Mouse (Mus musculus) spleen, postnatal 36 days (tissue): ENCODE measurements around the gene Slc38a1.
A peak's percentile ranks its signal among the peaks of the same experiment; 100 is the strongest.

Experiments used
- DNase-seq, 2 experiments: peaks; one replicate each; pipeline ENCODE4 v3.0.0; 2022; ENCODE audit warnings: low spot score in 2 of 2, mixed read lengths in 1 of 2

The Slc38a1 gene

GRCm38 (mm10) chr15:96617555-96617954 is 25.2 kb downstream of the Slc38a1 start:
- DNase-seq: no peak

GRCm38 (mm10) chr15:96608671-96609070 is 34.0 kb downstream of the Slc38a1 start:
- DNase-seq: no peak

- DNase-seq: no peak
Observed at GRCm38 (mm10) chr15:96607422-96607821, 35.3 kb downstream of the Slc38a1 start.

- DNase-seq: peak in 1 of 2 experiments; percentile 20
Observed at GRCm38 (mm10) chr15:96604282-96604681, 38.4 kb downstream of the Slc38a1 start.

GRCm38 (mm10) chr15:96602043-96602442 is 40.7 kb downstream of the Slc38a1 start:
- no peak for DNase-seq

GRCm38 (mm10) chr15:96599852-96600781 is 42.6 kb downstream of the Slc38a1 start:
- DNase-seq: no peak

GRCm38 (mm10) chr15:96598888-96599578 is 43.7 kb downstream of the Slc38a1 start:
- peak; percentile 89 to 93 for DNase-seq

GRCm38 (mm10) chr15:96597116-96597515 is 45.6 kb downstream of the Slc38a1 start:
- no peak for DNase-seq

GRCm38 (mm10) chr15:96594316-96594715 is 48.4 kb downstream of the Slc38a1 start:
- DNase-seq: peak; percentile 55 to 57

- peak; percentile 37 to 40 for DNase-seq
Observed at GRCm38 (mm10) chr15:96593866-96594265, 48.8 kb downstream of the Slc38a1 start.

- DNase-seq: peak; percentile 32 to 33
Observed at GRCm38 (mm10) chr15:96593457-96593856, 49.3 kb downstream of the Slc38a1 start.

GRCm38 (mm10) chr15:96592976-96593375 is 49.7 kb downstream of the Slc38a1 start:
- DNase-seq: peak; percentile 34 to 37

GRCm38 (mm10) chr15:96591876-96592417 is 50.8 kb downstream of the Slc38a1 start:
- DNase-seq: no peak

- DNase-seq: no peak
Observed at GRCm38 (mm10) chr15:96588996-96589657, 53.6 kb downstream of the Slc38a1 start.

- no peak for DNase-seq
Observed at GRCm38 (mm10) chr15:96587998-96588397, 54.7 kb downstream of the Slc38a1 start.

GRCm38 (mm10) chr15:96583371-96584008 is 59.2 kb downstream of the Slc38a1 start:
- peak; percentile 73 to 74 for DNase-seq

- no peak for DNase-seq
Observed at GRCm38 (mm10) chr15:96576998-96577397, 65.7 kb downstream of the Slc38a1 start.

GRCm38 (mm10) chr15:96568983-96569363 is 73.7 kb downstream of the Slc38a1 start:
- DNase-seq: no peak

GRCm38 (mm10) chr15:96568271-96568982 is 74.3 kb downstream of the Slc38a1 start:
- no peak for DNase-seq

- DNase-seq: peak; percentile 32 to 51
Observed at GRCm38 (mm10) chr15:96566850-96567271, 75.9 kb downstream of the Slc38a1 start.

GRCm38 (mm10) chr15:96563852-96564251 is 78.9 kb downstream of the Slc38a1 start:
- DNase-seq: no peak
